Mouse (Mus musculus) forebrain, embryonic 10.5 days (tissue): ENCODE results near the gene Ceacam9. TPM values are rescaled to one million over a fixed set of nuclear protein-coding genes. Genes with fewer than 3 reads are reported as not detected.
"Not testable (repeated sequence)": the region's sequence is repeated elsewhere in the genome, so short reads cannot be mapped to it uniquely, and the experiment has no call there.

Experiments
- DNase-seq: peaks from one replicate; pipeline ENCODE4 v3.0.0-alpha.2; 2017; ENCODE audit warnings: low spot score; ENCODE audit errors: extremely low spot score
- H3K27ac ChIP-seq: fragments of 300-500 bp; sonication (generic); 2 replicates; pipeline ENCODE4 v1.5.1; 2016; ENCODE audit warnings: mild to moderate bottlenecking
- H3K27me3 ChIP-seq: fragments of 300-500 bp; sonication (generic); 2 replicates; pipeline ENCODE4 v1.6.1; 2016; ENCODE audit warnings: mild to moderate bottlenecking; ENCODE audit not compliant: poor library complexity, severe bottlenecking
- H3K36me3 ChIP-seq: fragments of 300-500 bp; sonication (generic); replicated peaks from 2 replicates; pipeline ENCODE4 v1.6.1; 2016; ENCODE audit warnings: mild to moderate bottlenecking, moderate library complexity
- H3K4me1 ChIP-seq: fragments of 300-500 bp; sonication (generic); 2 replicates; pipeline ENCODE4 v1.6.1; 2016
- H3K4me3 ChIP-seq: fragments of 300-500 bp; sonication (generic); 2 replicates; pipeline ENCODE4 v1.5.1; 2016; ENCODE audit warnings: mild to moderate bottlenecking, moderate library complexity
- H3K9me3 ChIP-seq: fragments of 300-500 bp; sonication (generic); 2 replicates; pipeline ENCODE4 v1.6.1; 2016; ENCODE audit warnings: mild to moderate bottlenecking, moderate library complexity
- WGBS: fragments of 180-500 bp; shearing (Covaris S2); methylation state at CpG from one replicate; pipeline ENCODE4 v1.1.7; 2016; 5-methylcytosine and 5-hydroxymethylcytosine counted together
- polyA plus RNA-seq: library from polyadenylated mRNA; unstranded; fragments of >200 nt; fragmentation: Nextera tagmentation; extraction: Ambion mirVana; gene quantifications from 2 replicates; pipeline ENCODE4 v1.2.1, GENCODE M21; 2016

Ceacam9 gene
- polyA plus RNA-seq: not detected in 2 replicates

- Histone ChIP-seq H3K36me3 (no peaks in the 10 kb centered on the region), H3K9me3 (no peaks in the 10 kb centered on the region), H3K4me1 (peaks cover 2% of the 10 kb centered on the region; the same call in 1 of the 2 replicates), H3K4me3 (no peak within 1 kb of the TSS), H3K27me3 (no peaks in the 10 kb centered on the region), H3K27ac (no peak within 1 kb of the TSS)
- DNase-seq: no peak
- 86% methylated on average over 2 of the region's 2 CpGs for WGBS
These were observed at the start of gene Ceacam9 for GRCm38 (mm10) chr7:16721629-16722028. Gene Ceacam9, plus strand, starts transcription at chr7:16721929.

DNA sequence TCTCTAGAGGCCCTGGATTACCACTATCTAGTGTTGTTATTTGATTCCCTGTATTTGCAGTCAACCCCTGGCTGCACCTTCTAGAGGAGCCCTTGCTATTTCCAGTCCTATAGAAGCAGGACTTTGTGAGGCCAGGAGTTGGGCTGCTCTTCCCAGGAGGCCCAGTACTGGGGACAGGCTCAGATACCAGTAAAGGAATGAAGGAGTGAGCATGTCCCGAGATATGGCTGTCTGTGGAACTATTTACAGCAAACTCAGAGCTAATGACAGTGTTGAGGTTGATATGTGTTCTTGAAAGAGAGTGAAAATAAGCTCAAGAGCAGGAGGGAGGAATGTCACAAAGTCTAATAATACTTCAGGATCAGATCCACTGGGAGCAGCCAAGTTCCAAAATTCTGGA is 47.9 kb upstream of the Ceacam9 start:
- no peaks in the 10 kb centered on the region for H3K27me3 ChIP-seq
- DNase-seq: no peak
- no peaks in the 10 kb centered on the region for H3K4me1 ChIP-seq
- H3K9me3 ChIP-seq: no peaks in the 10 kb centered on the region
- WGBS: 86% methylated on average over 1 of the region's 1 CpGs
- H3K4me3 ChIP-seq: no peak overlapping the region
- H3K27ac ChIP-seq: no peak overlapping the region
- H3K36me3 ChIP-seq: no peaks in the 10 kb centered on the region

- WGBS: 53% methylated on average over 5 of the region's 5 CpGs
- H3K36me3 ChIP-seq, H3K4me1 ChIP-seq, H3K4me3 ChIP-seq, DNase-seq, H3K9me3 ChIP-seq, H3K27ac ChIP-seq, H3K27me3 ChIP-seq: not testable (repeated sequence)
These were observed 47.0 kb upstream of the Ceacam9 start for GRCm38 (mm10) chr7:16674699-16675098.

DNA sequence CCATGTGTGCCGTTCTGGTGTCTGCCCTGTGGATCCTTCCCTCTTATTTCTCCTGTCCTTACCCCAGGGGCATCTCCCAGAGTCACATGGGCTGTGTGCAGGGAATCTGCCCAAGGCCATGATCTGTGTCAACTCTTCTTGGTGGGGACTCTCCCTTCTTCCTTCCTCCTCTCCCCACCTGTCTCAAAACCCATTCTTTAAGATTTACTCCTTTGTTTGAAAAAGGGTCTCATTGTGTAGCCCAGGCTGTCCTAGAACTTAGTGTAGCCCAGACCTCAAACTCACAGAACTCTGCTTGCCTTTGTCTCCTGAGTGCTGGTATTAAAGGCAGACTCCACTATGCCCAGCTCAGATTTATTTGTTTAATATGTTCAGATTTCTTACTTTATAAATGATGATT is 46.1 kb upstream of the Ceacam9 start, which contains the start of gene Ceacam15:
TSS of gene Ceacam15 (minus strand) at position 101 of the 400 bp plus-strand sequence.
- no peak for DNase-seq
- Histone ChIP-seq H3K4me1 (no peaks in the 10 kb centered on the region), H3K4me3 (no peak within 1 kb of the TSS), H3K36me3 (no peaks in the 10 kb centered on the region), H3K27me3 (no peaks in the 10 kb centered on the region), H3K9me3 (no peaks in the 10 kb centered on the region), H3K27ac (no peak within 1 kb of the TSS)
- 72% methylated on average over 1 of the region's 1 CpGs for WGBS

- WGBS: 74% methylated on average over 3 of the region's 3 CpGs
- H3K9me3 ChIP-seq, H3K4me1 ChIP-seq, H3K36me3 ChIP-seq, H3K4me3 ChIP-seq, H3K27me3 ChIP-seq, DNase-seq, H3K27ac ChIP-seq: not testable (repeated sequence)
These were observed 41.5 kb upstream of the Ceacam9 start for GRCm38 (mm10) chr7:16680194-16680593.

GRCm38 (mm10) chr7:16689196-16689595 is 32.5 kb upstream of the Ceacam9 start:
- H3K27me3 ChIP-seq: no peaks in the 10 kb centered on the region
- DNase-seq: no peak
- no peaks in the 10 kb centered on the region for H3K36me3 ChIP-seq
- H3K27ac ChIP-seq: no peak overlapping the region
- no peak overlapping the region for H3K4me3 ChIP-seq
- no peaks in the 10 kb centered on the region for H3K4me1 ChIP-seq
- peaks cover 12% of the 10 kb centered on the region; the same call in 1 of the 2 replicates for H3K9me3 ChIP-seq
- 80% methylated on average over 5 of the region's 5 CpGs for WGBS

DNA sequence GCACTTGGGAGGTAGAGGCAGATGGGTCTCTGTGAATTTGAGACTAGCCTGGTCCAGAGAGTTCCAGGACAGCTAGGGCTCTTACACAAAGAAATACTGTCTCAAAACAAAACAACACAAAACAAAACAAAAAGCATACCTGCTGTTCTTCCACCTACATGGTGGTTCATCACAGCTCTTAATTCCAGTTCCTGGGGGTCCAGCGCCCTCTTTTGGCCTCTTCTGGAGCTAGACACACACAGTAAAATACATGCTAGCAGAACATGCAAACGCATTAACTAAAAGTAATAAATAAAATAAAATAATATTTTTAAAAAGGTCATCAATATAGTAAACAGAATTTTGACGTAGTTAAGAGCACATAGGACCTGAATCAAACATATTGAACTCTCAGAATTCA is 26.7 kb upstream of the Ceacam9 start:
- Histone ChIP-seq H3K27ac (no peak overlapping the region), H3K4me3 (no peak overlapping the region), H3K36me3 (no peaks in the 10 kb centered on the region), H3K9me3 (0 out of 2 replicates have a peak, but pooled peaks cover 4% of the 10 kb centered on the region), H3K27me3 (no peaks in the 10 kb centered on the region), H3K4me1 (no peaks in the 10 kb centered on the region)
- 44% methylated on average over 3 of the region's 3 CpGs for WGBS
- DNase-seq: no peak

DNA sequence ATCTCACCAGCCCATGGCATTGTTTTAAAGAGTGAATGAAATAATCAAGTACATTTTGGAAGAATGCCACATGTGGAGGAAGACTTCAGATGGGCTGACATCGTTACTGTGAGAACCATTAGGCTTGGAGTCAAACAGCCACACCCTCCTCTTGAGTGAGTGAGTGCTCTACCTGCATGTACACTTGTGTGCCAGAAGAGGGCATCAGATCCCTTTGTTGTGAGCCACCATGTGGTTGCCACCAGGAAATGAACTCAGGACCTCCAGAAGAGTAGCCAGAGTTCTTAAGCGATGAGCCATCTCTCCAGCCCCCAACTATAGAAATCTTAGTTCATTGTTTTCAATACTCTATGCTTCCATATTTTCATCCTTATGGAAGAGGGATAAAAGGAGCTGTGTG is 22.7 kb upstream of the Ceacam9 start:
- H3K36me3 ChIP-seq: no peaks in the 10 kb centered on the region
- no peaks in the 10 kb centered on the region for H3K4me1 ChIP-seq
- WGBS: 54% methylated on average over 2 of the region's 2 CpGs
- DNase-seq: no peak
- H3K9me3 ChIP-seq: no peaks in the 10 kb centered on the region
- H3K27ac ChIP-seq: no peak overlapping the region
- no peaks in the 10 kb centered on the region for H3K27me3 ChIP-seq
- no peak overlapping the region for H3K4me3 ChIP-seq

DNA sequence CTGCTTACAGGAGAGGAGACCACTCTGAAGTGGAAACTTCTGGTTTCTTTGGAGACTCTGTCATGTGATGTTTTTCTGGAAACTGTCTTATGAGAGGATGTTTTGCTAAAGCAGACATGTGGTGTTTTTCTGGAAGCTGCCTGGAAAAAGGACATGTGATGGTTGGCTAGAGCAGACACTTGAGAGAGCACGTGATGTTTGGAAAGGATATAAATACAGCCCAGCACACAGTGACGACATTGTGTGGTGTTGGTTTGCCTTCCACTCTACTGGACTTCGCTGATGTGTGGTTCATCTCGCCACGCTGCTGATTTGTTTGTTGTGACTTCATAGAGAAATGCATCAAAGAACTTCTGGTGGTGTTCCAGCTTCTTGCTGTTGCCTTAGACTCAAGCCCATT is 21.1 kb upstream of the Ceacam9 start:
- no peak overlapping the region for H3K27ac ChIP-seq
- no peaks in the 10 kb centered on the region for H3K4me1 ChIP-seq
- 92% methylated on average over 5 of the region's 5 CpGs for WGBS
- H3K4me3 ChIP-seq: no peak overlapping the region
- no peaks in the 10 kb centered on the region for H3K27me3 ChIP-seq
- no peak for DNase-seq
- H3K36me3 ChIP-seq: no peaks in the 10 kb centered on the region
- H3K9me3 ChIP-seq: no peaks in the 10 kb centered on the region

DNA sequence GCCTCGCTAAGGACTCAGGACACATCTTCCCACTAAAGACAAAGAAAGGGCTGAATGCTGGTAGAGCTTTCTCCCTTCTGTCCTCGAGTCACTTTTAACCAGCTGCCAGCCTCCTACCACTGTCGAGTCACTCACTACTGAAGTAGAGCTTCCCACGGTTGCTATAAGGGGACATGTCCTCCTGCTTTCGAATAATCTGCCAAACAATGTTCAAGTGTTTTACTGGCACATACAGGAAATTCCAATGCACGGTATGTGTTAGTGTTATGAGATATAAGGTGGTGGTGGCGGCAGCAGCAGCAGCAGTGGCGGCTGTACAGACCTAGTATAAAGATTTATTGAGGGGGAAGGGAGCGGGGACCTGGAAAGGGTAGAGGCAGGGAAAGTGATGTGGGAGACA is 15.3 kb upstream of the Ceacam9 start:
- Histone ChIP-seq H3K27ac (no peak overlapping the region), H3K27me3 (peaks cover 16% of the 10 kb centered on the region; the same call in 1 of the 2 replicates), H3K36me3 (no peaks in the 10 kb centered on the region), H3K4me1 (peaks cover 3% of the 10 kb centered on the region), H3K4me3 (no peak overlapping the region), H3K9me3 (no peaks in the 10 kb centered on the region)
- WGBS: 75% methylated on average over 9 of the region's 9 CpGs
- DNase-seq: no peak

- H3K9me3 ChIP-seq: no peaks in the 10 kb centered on the region
- DNase-seq: no peak
- no peak overlapping the region for H3K4me3 ChIP-seq
- H3K36me3 ChIP-seq: no peaks in the 10 kb centered on the region
- peaks cover 16% of the 10 kb centered on the region; the same call in 1 of the 2 replicates for H3K27me3 ChIP-seq
- no peak overlapping the region for H3K27ac ChIP-seq
- 21% methylated on average over 9 of the region's 9 CpGs for WGBS
- H3K4me1 ChIP-seq: peaks cover 3% of the 10 kb centered on the region
These were observed 13.5 kb upstream of the Ceacam9 start for GRCm38 (mm10) chr7:16708244-16708643.

DNA sequence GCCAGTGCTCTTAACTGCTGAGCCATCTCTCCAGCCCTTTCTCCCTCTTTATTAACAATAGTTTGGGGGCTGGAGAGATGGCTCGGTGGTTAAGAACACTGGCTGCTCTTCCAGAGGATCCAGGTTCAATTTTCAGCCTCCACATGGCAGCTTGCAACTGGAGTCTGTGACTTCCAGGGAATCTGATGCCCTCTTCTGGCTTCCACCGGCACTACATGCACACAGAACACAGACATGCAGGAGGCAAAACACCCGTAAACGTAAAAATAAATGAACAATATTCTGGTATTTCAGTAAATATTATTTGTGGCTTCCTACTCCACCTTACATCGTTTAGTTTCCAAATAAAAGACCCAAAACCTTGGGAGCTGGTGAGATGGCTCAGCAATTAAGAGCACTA is 11.1 kb upstream of the Ceacam9 start:
- 78% methylated on average over 5 of the region's 5 CpGs for WGBS
- H3K36me3 ChIP-seq: no peaks in the 10 kb centered on the region
- DNase-seq: no peak
- H3K27me3 ChIP-seq: peaks cover 16% of the 10 kb centered on the region; the same call in 1 of the 2 replicates
- no peak overlapping the region for H3K27ac ChIP-seq
- no peak overlapping the region for H3K4me3 ChIP-seq
- no peaks in the 10 kb centered on the region for H3K9me3 ChIP-seq
- peaks cover 3% of the 10 kb centered on the region for H3K4me1 ChIP-seq

DNA sequence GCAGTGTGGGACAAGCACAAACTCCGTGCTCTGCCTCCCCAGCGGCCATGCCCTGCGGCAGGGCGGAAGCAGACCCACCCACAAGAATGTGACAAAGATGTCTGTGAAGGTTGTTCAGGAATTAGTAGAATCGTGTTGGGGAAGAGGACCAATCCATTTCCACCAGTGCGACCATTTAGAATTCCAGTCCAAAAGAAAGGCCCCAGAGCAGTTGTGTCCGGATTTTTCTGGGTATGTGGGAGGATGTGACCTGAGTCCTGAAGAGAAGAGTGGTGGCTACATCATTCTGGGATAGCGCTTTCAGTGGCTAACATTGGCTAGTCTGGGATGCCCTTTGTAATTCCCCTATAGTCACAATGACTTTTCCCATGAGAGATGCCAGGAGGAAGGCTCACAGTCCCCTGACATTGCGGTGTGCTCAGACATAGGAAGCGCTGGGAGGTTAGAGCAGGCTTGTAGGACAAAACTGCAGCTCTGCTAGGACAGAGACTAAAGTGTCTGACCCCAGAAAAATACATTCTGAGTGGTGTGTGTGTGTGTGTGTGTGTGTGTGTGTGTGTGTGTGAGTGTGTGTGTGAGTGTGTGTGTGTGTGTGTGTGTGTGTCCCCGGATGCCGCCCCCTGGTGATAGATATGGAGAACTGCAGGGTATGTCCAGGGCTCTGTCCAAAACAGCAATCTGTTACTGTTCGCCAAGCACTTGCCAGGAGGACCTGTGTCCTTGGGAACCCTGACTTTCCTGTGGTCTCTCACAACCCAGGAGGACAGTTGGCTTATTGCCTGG is 8.9 kb upstream of the Ceacam9 start:
- 83% methylated on average over 13 of the region's 13 CpGs for WGBS
- no peaks in the 10 kb centered on the region for H3K36me3 ChIP-seq

More for the DNA sequence above, 8.9 kb upstream of the Ceacam9 start:
- Histone ChIP-seq H3K27me3 (peaks cover 6% of the 10 kb centered on the region; the same call in 1 of the 2 replicates), H3K9me3 (no peaks in the 10 kb centered on the region), H3K27ac (no peak overlapping the region), H3K4me1 (peaks cover 10% of the 10 kb centered on the region), H3K4me3 (no peak overlapping the region)
- no peak for DNase-seq
